Mouse (Mus musculus) layer of hippocampus, postnatal 25 days (tissue): ENCODE measurements at regions not wholly inside any gene's neighbourhood (a gene's known extent, or its start where the extent isn't known, plus 50 kb on each side); places are given as distances from the start of the nearest gene placed in this dataset.
"Not testable (repeated sequence)": the region's sequence is repeated elsewhere in the genome, so short reads cannot be mapped to it uniquely, and the experiment has no call there.

ENCODE experiments used
- DNase-seq, 2 experiments: peaks; one replicate each; pipeline ENCODE4 v3.0.0; 2022; ENCODE audit warnings: mixed read lengths in 2 of 2, low spot score in 1 of 2; ENCODE audit errors: extremely low spot score in 1 of 2

DNA sequence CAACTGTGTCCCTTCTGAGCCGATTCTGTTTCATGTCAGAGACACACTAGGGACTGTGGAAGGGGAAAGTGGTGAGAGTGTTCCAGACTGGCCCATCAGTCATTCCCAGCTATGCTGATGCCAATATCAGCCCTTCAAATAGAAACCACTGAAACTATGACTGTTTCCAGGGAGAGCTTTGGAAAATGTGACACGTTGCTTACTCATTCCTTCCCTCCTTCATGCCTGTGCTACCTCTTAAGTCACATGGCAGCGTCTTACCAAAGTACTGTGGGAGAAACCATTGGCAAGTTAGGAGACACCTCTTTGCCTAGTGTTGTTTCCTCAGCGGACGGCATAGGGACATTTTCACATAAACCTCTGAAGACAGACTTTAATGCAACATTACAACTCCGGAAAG, 153.0 kb upstream of the Gm11146 start:
- DNase-seq = no peak

DNA sequence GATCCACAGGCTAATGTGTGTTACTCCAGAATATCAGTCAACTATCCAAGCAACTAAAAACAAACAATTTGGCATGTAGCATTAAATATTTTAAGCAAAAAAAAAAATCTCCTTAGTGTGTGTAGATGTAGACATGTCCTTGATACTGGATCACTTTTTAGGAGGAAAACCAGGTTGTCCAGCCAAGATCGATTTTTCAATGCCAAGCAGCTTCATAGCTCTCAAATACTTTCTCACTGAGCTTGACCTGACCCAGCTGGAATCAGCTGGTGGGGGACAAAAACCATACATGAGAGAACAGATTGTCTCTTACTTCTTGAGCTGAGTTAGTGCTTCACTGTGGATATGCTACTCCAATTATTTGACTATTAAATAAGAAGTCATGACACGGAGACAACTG, 147.6 kb upstream of the Gm11146 start:
- DNase-seq = no peak

DNA sequence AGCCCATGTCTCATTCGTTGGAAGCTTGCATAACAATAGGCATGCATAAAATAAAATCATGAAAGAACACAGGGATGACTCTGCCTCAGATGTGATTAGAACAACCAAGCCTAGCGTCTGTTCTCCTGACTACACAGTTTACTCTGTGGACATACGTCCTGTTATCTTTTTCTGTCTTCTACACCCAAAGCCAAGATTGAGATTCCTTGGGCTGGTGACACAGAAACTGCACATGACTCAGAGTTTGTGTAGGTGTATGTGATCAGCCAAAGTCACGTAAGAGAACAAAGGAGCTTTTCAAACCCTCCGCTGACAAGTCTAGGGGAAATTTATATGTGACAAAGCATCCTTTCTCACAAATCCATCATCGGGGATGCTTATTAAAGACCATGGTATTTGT, 141.9 kb upstream of the Gm11146 start:
- DNase-seq = no peak

DNA sequence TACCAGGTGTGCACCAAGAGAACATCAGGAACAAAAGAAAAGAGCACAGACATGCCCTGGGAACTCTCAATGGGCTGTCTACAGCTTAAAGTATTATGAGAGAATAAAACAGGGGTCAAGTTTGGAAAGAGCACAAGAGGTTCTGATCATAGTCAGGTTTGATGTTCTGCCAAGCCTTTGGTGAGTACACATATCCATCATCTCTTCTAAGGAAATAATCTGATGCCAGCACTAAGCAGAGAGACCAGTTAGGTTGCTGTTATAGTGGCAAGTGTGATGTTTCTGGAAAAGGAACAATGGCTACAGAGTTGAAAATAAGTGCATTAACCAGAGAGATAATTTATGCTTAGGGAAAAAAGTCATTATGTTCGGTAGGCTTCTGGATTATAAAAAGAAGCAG, 136.9 kb upstream of the Gm11146 start:
- no peak for DNase-seq

DNA sequence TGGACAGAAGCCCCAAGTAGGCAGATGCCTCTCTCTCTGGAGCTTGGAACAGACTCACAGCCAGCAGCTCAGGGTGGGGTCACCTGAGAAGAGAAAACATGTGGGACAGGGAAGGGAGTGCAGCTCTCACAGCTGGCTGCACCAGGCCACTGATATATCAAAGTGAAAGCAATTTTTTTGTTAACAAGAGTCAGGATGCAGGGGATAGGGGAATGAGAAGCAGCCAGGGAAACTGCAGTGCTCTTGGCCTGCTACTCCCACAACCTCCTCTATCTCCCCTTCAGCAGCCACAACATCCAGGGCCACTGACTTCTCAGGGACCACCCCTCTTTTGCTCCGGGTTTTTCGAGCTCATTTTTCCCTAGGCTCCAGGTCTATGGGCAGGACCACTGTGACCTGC, 117.5 kb upstream of the Gm11146 start:
- no peak for DNase-seq

DNA sequence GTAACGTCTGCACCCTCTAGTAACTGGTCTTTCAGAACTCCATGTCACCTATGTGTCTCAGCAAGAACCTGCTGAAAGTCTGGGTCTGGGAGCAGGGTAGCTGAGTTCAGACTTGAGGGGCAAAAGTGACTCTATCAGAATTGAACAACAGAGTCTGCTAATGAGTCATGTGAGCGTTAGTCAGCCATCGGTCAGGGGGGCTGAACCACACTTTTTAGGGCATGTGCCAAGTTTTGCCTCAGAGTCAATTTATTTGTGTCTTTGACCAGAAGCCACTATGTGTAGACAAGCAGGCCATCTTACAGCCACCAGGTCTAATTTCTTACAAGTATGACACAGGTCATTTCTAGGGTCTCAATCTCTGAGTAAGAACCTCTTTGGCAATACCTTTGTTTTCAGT, 115.9 kb upstream of the Gm11146 start:
- DNase-seq = not testable (repeated sequence)

DNA sequence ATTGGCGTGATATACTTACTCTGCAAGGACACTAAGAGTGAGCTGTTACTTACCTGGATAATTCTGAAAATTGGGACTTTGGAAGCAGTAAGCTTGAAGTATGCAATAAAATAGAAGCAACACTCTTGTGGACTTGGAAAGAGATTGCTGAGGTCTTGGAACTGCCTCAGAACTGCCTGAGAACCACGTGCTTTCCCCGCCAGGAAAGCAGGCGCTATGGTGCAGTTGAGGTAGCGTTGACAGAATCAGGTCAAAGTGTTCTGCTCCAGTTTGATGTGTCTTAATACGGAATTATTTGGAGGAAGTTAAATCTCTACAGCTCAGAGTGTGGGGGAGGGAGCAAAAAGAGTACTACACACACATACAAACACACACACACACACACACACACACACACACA, 102.8 kb upstream of the Gm11146 start:
- no peak for DNase-seq

DNA sequence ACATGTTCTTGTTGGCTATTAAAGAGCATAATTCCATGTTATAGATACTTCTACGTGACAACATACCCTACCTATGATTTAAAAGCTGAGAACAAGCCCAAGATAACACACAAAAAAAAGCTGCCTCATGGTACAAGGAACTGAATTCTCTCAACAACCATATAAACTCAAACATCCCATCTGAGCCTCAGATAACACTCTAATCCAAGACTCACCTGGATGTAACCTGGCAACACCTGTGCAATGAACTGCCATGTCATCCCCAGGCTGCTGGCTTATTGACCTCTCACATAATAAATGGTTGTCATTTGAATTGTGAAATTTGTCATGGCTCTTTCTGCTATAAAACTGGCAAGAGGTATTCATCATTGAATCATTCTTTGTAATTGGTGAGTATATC, 93.5 kb upstream of the Gm11146 start:
- DNase-seq = no peak

DNA sequence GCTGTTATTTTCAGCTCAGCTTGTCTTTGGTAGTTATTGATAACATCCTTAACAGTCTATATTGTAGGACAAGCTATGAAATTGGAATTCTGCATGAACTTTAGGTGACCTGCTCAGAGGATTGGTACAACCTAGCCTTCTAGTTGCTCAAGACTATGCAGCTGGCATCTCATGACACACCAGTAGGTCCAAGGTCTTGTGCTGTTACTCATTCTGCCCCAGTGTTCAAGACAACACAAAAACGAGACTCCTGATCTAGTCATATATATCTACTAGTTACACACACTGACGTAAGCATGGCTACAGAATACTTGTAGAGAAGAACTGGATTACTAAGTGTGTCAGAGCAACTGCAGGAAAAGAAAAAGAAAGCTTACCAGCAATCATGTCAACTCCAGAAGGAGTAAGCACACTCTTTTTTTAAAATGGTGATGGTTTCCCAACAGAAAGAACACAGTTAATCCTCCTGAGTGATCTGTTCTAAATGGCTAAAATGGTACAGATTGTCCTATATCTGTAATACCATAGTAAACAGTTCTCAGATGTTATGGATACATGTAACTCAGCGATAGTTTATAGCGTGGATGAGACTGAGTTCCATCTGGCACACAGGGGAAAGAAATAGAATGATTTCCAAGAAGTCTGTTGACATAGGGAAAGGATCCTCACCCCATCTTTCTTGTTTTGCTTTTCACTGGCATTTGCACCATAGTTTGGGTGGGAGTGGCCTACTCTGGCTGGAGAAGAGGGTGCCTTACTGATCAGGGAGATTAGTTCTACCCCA, 85.4 kb upstream of the Gm11146 start:
- DNase-seq = no peak

DNA sequence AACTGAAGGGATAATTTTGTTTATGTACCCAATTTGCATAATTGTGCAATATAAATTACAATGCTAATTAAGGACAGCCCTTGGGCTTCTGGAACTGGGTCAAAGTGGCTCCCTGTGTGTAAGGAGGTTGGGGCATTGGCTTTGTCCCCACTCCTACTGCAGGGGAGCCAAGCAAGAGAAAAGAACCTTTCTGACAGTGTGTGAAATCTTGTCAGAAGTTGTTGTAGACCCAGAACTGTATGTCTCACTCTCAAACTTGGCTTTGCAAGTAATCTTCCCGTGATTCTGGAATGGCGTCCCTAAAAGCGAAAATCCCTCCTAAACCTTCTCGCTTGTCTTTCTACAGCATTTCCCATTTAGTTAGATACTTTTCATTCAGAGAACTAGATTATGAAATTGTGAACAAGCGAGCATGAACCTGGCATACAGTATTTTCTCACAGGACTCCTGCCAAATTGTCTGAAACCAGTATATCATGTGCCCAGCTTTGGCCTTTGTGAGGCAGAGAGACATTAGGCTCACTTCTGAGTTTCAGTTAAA, 83.8 kb upstream of the Gm11146 start:
- DNase-seq = no peak

DNA sequence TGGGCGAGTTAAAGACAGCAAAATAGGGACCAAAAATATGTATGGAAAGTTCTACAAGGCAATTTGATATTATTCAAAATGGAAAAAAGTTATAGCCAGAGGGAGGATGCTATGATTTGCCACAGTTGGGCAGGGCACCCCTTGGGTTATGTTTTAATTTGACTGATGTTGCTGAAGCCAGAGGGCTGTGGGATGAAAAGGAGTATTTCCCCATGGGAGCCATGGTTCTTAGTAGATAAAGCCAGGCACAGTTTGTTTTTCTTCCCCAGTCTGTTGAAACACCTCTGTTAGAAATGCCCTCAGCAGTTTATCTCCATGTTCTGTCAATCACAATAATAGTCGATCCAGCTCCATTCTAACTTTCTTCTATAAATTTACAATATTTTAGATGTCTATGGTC, 82.6 kb upstream of the Gm11146 start:
- DNase-seq = no peak

DNA sequence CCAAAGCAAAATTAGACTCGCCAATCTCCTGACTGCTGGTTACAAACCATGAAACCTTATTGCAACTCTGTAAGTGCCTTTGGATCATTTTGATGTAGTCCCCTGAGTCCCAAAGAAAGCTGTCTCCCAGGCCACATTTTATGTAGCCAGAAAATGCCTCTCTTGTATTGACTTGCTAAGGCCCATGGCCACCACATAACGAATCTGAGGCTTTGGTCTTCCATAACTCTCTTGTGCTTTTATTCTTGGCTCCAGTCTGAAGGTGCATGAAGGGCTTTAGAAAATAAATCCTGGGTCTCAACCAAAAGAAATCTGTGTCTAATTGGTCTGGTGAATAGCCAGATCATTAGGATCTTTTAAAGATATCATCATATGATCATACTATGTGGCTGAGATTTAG, 77.3 kb upstream of the Gm11146 start:
- no peak for DNase-seq

DNA sequence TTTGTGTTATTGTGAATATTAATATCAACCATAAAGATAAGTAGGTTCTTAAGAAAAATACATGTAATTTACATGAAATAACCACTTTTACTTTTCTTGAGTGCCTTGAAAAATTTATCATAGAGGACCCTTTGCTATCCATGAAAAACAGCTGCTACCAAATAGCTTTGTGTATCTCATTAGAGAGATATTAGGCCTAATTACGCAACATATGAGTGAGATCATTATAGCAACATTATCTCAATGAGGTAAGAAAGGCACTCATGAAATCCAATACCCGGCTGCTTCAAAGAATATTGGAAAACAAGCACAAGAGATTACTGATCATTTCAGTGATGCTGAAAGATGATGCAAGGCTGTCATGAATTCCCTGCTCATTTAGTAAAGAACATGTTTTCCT, 74.9 kb upstream of the Gm11146 start:
- no peak for DNase-seq

DNA sequence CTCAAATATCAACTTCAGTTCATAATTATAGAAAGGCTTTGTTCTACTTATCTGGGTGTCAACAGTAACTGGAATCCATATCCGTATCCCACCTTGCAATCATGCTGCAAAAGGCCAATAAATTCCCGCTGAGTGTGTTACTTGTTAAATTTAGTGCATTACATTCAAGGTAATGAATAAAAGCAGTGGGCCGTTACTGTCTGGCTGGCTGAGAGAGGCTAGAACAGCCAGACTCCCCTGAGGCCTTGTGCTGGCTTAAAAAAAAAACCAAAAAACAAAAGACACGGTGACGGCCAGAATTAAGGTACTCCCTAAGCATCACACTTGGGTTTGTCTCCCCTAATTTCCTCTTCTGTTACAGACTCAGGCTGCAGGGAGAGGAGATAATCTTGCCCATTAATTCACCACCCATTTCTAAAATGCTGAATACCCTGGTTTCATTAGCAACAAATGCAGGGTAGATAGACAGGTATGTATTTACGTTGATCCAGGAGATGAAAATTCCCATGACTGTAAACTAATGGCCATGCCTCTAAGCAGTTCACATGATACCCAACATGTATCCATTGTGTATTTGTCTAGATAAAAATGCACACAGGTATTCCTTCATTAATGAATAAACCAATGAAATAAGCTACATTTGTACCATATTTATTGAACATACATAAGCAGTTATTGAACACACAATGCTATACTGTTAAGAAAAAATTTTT, 74.1 kb upstream of the Gm11146 start:
- no peak for DNase-seq

DNA sequence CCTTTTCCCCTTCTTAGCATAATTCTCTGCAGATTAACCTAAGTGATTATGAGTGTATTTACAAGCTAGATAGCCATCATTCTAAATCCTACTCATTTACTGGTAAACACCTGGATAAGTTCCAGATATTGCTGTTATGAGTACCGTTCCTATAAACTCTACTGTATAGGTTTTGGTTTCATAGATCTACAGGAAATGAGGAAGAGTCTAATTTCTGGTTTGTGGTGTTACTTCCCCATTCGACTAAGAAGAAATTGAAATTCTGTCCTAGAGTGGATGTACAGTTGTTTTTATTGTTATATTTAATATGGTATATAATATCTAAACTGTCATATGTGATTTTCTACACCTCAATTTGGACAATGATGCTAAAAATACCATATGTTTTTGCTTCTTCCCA, 69.4 kb upstream of the Gm11146 start:
- DNase-seq = no peak

DNA sequence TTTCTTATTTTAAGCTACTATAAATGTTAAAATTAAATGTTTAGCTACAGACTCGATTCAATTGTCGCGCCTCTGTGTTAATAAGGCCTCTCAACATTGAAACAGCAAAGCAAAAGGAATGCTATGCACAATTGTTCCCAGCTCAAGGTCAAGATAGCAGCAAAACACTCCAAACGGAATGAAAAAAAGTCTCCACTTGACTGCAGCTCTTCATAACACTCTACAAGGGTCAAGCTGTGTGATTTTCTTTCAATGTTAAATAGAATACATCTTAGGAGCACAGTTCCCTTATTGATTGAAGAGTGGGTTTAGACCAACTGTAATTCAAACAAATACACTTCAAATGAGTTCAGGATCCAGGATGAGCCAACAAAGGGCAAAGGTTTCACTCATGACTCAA, 63.9 kb upstream of the Gm11146 start:
- DNase-seq = no peak

DNA sequence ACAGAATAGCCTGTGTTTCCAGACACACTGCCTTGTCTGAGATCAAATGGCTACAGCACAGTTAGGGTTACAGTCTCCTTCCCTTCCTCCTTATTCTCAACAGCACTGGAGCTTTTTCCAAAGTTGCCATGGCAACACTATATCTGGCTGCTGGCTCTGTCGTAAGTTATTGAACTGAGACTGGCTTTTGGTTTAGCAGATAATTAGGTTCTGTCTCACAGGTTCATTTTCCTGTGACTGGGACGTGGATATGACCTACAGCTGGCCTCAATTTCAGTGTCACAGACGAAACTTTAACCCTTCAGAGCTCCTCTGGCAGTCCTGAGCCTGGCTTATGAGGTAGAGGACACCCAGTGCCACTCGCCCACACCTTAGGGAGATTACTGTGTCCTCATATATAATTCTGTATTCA, 60.2 kb upstream of the Gm11146 start:
- DNase-seq = no peak

DNA sequence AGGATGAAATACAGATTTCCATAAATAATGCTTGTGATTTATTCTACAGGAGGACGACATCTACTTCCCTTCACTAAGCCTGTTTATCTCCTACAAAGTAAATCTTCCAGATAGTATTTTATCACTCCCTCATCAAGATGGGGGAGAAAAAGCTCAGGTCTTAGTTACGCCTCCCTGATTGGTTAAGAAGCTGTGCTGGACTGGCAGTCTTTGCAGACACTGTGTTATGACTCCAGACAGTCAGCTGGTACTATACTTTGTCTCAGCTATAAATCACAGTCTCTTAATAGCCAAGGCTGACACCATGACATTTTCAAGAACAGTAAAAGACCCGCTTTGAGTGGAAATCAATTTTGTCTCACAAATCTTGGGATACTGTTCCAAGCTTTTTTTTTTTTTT, 51.4 kb upstream of the Gm11146 start:
- DNase-seq = no peak
